Mouse (Mus musculus) kidney, adult 2 months (tissue): ENCODE data around the gene Tab1. TPM values are rescaled to one million over a fixed set of nuclear protein-coding genes. Genes with fewer than 3 reads are reported as not detected.

Source experiments
- DNase-seq: peaks from one replicate; pipeline ENCODE4 v3.0.0; 2021
- H3K27ac ChIP-seq: fragments of 200-500 bp; 2 replicates; pipeline ENCODE4 v1.5.1; 2012; ENCODE audit warnings: low read depth, low read length, control low read depth, inconsistent platforms; ENCODE audit not compliant: insufficient read depth
- H3K27me3 ChIP-seq: fragments of 200-500 bp; replicated peaks from 2 replicates; pipeline ENCODE4 v1.6.1; 2012; ENCODE audit warnings: mild to moderate bottlenecking, moderate library complexity, low read length, inconsistent platforms; ENCODE audit not compliant: control insufficient read depth, insufficient read depth
- H3K36me3 ChIP-seq: fragments of 200-500 bp; 2 replicates; pipeline ENCODE4 v1.6.1; 2012; ENCODE audit warnings: mild to moderate bottlenecking, moderate library complexity, low read length, inconsistent platforms; ENCODE audit not compliant: control insufficient read depth, insufficient read depth
- H3K4me1 ChIP-seq: fragments of 200-500 bp; 2 replicates; pipeline ENCODE4 v1.6.1; 2011; ENCODE audit warnings: low read length; ENCODE audit not compliant: control insufficient read depth, insufficient read depth
- H3K4me3 ChIP-seq: fragments of 200-500 bp; 2 replicates; pipeline ENCODE4 v1.5.1; 2011; ENCODE audit warnings: mild to moderate bottlenecking, low read depth, low read length, control low read depth; ENCODE audit not compliant: insufficient read depth
- CTCF ChIP-seq: fragments of 200-500 bp; conservative IDR thresholded peaks from 2 replicates; pipeline ENCODE4 v1.5.1; 2011; ENCODE audit warnings: low read depth, mild to moderate bottlenecking, control low read depth, low read length, moderate library complexity, mixed read lengths; ENCODE audit not compliant: insufficient read depth, insufficient read length
- POLR2A ChIP-seq: fragments of 200-500 bp; IDR thresholded peaks from one replicate; pipeline ENCODE4 v1.6.1; 2011; ENCODE audit warnings: low read depth, low read length, control low read depth
- whole genome bisulfite sequencing: fragments of 180-500 bp; shearing (Covaris S2); methylation state at CpG from one replicate; pipeline ENCODE4 v1.1.7; 2018; 5-methylcytosine and 5-hydroxymethylcytosine counted together
- polyA plus RNA-seq: library from polyadenylated mRNA; depleted of rRNA; stranded (reverse); fragments of >200 nt; gene quantifications from 2 replicates; pipeline ENCODE4 v1.2.3, GENCODE M21; 2012

Tab1 gene
- polyA plus RNA-seq, 1 experiment, result 26.7 TPM

DNA sequence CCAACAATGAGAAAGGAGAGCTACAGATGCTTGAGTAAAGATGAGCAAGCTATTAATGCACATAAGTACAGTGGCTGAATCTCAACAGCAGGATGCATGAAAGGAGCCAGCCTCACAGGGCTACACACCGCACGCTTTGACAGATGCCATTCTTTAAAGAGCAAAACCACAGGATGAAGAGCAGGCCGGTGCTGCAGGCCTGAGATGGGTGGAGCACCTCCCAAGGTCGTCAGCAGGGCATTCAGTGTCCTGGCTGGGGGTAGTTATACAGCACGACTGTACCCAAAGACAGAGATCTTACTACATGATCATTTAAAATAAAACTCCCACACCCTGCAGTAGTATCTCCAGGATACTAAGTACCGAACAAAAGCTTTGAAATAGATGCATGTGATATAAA lies 13.2 kb downstream of the Tab1 start:
- WGBS, result 63% methylated on average over 6 of the region's 6 CpGs
- no peak for DNase-seq
- Histone ChIP-seq H3K4me3 (no peak overlapping the region), H3K36me3 (no peaks in the 10 kb centered on the region), H3K27me3 (no peaks in the 10 kb centered on the region), H3K4me1 (no peaks in the 10 kb centered on the region), H3K27ac (no peak overlapping the region)
- TF ChIP-seq POLR2A, result no peak

DNA sequence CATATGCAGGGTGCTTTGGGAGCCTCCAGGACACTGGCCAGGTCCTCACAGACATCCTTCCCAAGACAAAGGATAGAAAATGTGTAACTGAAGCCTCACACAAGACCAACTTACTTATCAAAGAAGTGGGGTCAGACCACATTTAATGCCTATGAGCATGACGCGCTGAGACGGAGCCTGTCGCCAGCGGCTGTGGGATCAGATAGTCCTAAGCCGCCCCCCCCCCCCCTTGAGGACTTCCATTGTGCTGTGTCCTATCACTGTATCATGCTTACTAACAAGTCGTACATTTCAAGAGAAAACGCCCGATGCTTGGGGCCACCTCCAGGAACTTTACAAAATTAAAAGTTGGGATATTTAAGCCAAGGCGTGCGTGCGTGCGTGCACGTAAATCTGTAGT lies 14.2 kb downstream of the Tab1 start:
- no peaks in the 10 kb centered on the region for H3K4me1 ChIP-seq
- DNase-seq, result no peak
- no peaks in the 10 kb centered on the region for H3K36me3 ChIP-seq
- no peak overlapping the region for H3K27ac ChIP-seq
- no peak overlapping the region for H3K4me3 ChIP-seq
- WGBS, result 83% methylated on average over 14 of the region's 14 CpGs
- TF ChIP-seq POLR2A (no peak), CTCF (no peak)
- no peaks in the 10 kb centered on the region for H3K27me3 ChIP-seq

- no peak for DNase-seq
- TF ChIP-seq CTCF (no peak), POLR2A (no peak)
- WGBS, result 64% methylated on average over 5 of the region's 5 CpGs
- H3K36me3 ChIP-seq, result no peaks in the 10 kb centered on the region
- H3K4me1 ChIP-seq, result no peaks in the 10 kb centered on the region
- no peak overlapping the region for H3K27ac ChIP-seq
- H3K4me3 ChIP-seq, result no peak overlapping the region
- H3K27me3 ChIP-seq, result no peaks in the 10 kb centered on the region
Observed at GRCm38 (mm10) chr15:80147511-80147910, 14.6 kb downstream of the Tab1 start.

- WGBS, result 76% methylated on average over 8 of the region's 8 CpGs
- Histone ChIP-seq H3K27me3 (no peaks in the 10 kb centered on the region), H3K36me3 (no peaks in the 10 kb centered on the region), H3K4me1 (no peaks in the 10 kb centered on the region), H3K4me3 (peak overlapping the region; percentile 36; the same call in 1 of the 2 replicates), H3K27ac (no peak overlapping the region)
- DNase-seq, result no peak
- TF ChIP-seq CTCF, result no peak
- TF ChIP-seq POLR2A, result no peak
Observed at GRCm38 (mm10) chr15:80148565-80148964, 15.6 kb downstream of the Tab1 start.

- WGBS, result 90% methylated on average over 7 of the region's 7 CpGs
- H3K4me3 ChIP-seq, result no peak overlapping the region
- no peak for DNase-seq
- no peaks in the 10 kb centered on the region for H3K4me1 ChIP-seq
- H3K36me3 ChIP-seq, result no peaks in the 10 kb centered on the region
- H3K27ac ChIP-seq, result no peak overlapping the region
- TF ChIP-seq CTCF (no peak), POLR2A (no peak)
- no peaks in the 10 kb centered on the region for H3K27me3 ChIP-seq
Observed at GRCm38 (mm10) chr15:80149517-80149916, 16.6 kb downstream of the Tab1 start.

- no peak for TF ChIP-seq POLR2A
- no peak for TF ChIP-seq CTCF
- 92% methylated on average over 10 of the region's 10 CpGs for WGBS
- Histone ChIP-seq H3K36me3 (no peaks in the 10 kb centered on the region), H3K4me1 (peaks cover 9% of the 10 kb centered on the region; the same call in 1 of the 2 replicates), H3K4me3 (no peak overlapping the region), H3K27ac (no peak overlapping the region), H3K27me3 (no peaks in the 10 kb centered on the region)
- DNase-seq, result no peak
Observed at GRCm38 (mm10) chr15:80152663-80153062, 19.7 kb downstream of the Tab1 start.

DNA sequence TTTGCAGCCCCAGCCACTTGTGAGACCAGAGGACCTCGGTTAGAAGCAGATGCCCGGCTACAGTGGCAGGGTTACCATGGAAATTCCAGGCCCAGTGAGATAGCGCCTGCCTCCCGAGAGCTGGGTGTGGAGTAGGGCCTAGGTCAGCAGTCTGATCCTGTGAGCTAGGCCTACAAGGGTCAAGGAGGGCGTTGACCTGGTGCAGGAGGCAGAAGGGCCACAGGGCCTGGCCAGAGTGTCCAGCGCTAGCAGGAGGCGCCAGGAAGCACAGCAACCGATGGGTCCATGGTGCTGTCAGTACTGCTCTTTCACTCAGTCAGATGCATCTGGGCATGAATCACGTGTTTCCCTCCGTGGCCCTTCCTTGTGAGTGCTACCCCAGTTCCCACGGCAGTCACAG lies 20.8 kb downstream of the Tab1 start:
- H3K4me1 ChIP-seq, result peaks cover 17% of the 10 kb centered on the region
- H3K36me3 ChIP-seq, result no peaks in the 10 kb centered on the region
- DNase-seq, result no peak
- 70% methylated on average over 11 of the region's 11 CpGs for WGBS
- TF ChIP-seq POLR2A (no peak), CTCF (no peak)
- no peaks in the 10 kb centered on the region for H3K27me3 ChIP-seq
- no peak overlapping the region for H3K27ac ChIP-seq
- H3K4me3 ChIP-seq, result no peak overlapping the region

DNA sequence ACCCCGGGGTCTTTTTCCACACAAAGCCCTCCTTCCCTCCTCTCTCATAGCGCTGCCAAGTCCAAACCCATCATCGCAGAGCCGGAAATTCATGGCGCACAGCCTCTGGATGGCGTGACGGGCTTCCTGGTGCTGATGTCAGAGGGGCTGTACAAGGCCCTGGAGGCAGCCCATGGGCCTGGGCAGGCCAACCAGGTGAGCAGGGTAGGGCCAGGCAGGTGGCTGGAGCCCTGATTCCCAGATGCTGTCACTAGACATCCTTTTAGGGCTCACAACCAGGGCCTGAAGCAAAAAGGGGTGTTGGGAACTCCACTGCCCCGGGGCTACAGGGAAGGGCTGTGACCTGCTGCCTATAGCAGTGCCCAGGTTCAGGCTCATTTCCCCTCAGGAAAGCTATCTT lies 22.8 kb downstream of the Tab1 start:
- 94% methylated on average over 8 of the region's 8 CpGs for WGBS
- no peak for DNase-seq
- Histone ChIP-seq H3K27ac (no peak overlapping the region), H3K4me3 (no peak overlapping the region), H3K27me3 (no peaks in the 10 kb centered on the region), H3K36me3 (no peaks in the 10 kb centered on the region; the same call in 1 of the 2 replicates), H3K4me1 (peaks cover 35% of the 10 kb centered on the region)
- TF ChIP-seq POLR2A, result no peak
- no peak for TF ChIP-seq CTCF
